Mouse (Mus musculus) heart, postnatal 0 days (tissue): ENCODE data around the gene Ss18l2. TPM values are rescaled to one million over a fixed set of nuclear protein-coding genes. Genes with fewer than 3 reads are reported as not detected.

Experiments used
- ATAC-seq: fragments of 200-750 bp; cut with Nextera tagmentation; 2 replicates; pipeline ENCODE4 v1.8.0; 2017; ENCODE audit warnings: low read depth, moderate number of reproducible peaks, moderate library complexity; ENCODE audit not compliant: insufficient read depth
- DNase-seq: peaks from one replicate; pipeline ENCODE4 v3.0.0-alpha.2; 2016; ENCODE audit warnings: low spot score
- H3K27ac ChIP-seq: fragments of 300-500 bp; sonication (generic); 2 replicates; pipeline ENCODE4 v1.5.1; 2014; ENCODE audit warnings: low read depth, mild to moderate bottlenecking
- H3K27me3 ChIP-seq: fragments of 300-500 bp; sonication (generic); 2 replicates; pipeline ENCODE4 v1.6.1; 2014; ENCODE audit warnings: low read length, mixed read lengths; ENCODE audit not compliant: control insufficient read depth, insufficient read depth
- H3K36me3 ChIP-seq: fragments of 300-500 bp; sonication (generic); replicated peaks from 2 replicates; pipeline ENCODE4 v1.6.1; 2014; ENCODE audit warnings: low read length, mixed read lengths; ENCODE audit not compliant: control insufficient read depth, insufficient read depth
- H3K4me1 ChIP-seq: fragments of 300-500 bp; sonication (generic); 2 replicates; pipeline ENCODE4 v1.6.1; 2014; ENCODE audit warnings: antibody characterized with exemption; ENCODE audit not compliant: control insufficient read depth, insufficient read depth
- H3K4me2 ChIP-seq: fragments of 300-500 bp; sonication (generic); 2 replicates; pipeline ENCODE4 v1.6.1; 2014; ENCODE audit warnings: low read depth, mild to moderate bottlenecking, low read length, moderate library complexity
- H3K4me3 ChIP-seq: fragments of 300-500 bp; sonication (generic); 2 replicates; pipeline ENCODE4 v1.5.1; 2014; ENCODE audit warnings: low read depth, low read length
- H3K9ac ChIP-seq: fragments of 300-500 bp; sonication (generic); replicated peaks from 2 replicates; pipeline ENCODE4 v1.6.1; 2014; ENCODE audit warnings: low read depth, low read length, mixed read lengths
- H3K9me3 ChIP-seq: fragments of 300-500 bp; sonication (generic); replicated peaks from 2 replicates; pipeline ENCODE4 v1.6.1; 2016; ENCODE audit warnings: low read length; ENCODE audit not compliant: control insufficient read depth
- CTCF ChIP-seq: IDR thresholded peaks from 2 replicates; pipeline ENCODE4 v1.5.1; 2016; ENCODE audit warnings: antibody characterized with exemption, control low read depth, low read depth
- EP300 ChIP-seq: IDR thresholded peaks from 2 replicates; pipeline ENCODE4 v1.6.1; 2016; ENCODE audit warnings: antibody characterized with exemption, low read depth
- WGBS: fragments of 180-500 bp; shearing (Covaris S2); extraction: QIAGEN DNeasy Blood & Tissue Kit; methylation state at CpG from one replicate; pipeline ENCODE4 v1.1.7; 2014; 5-methylcytosine and 5-hydroxymethylcytosine counted together
- polyA plus RNA-seq: library from polyadenylated mRNA; unstranded; fragments of >200 nt; fragmentation: Nextera tagmentation; extraction: Ambion mirVana; gene quantifications from 2 replicates; pipeline ENCODE4 v1.2.1, GENCODE M21; 2015
- total RNA-seq: library from RNA; depleted of rRNA; stranded (reverse); fragments of >200 nt; gene quantifications from 2 replicates; pipeline ENCODE4 v1.2.3, GENCODE M21; 2014; ENCODE audit warnings: low replicate concordance

The Ss18l2 gene
- total and polyA plus RNA-seq, 2 experiments from 2014 or later, result 136 to 379 TPM

DNA sequence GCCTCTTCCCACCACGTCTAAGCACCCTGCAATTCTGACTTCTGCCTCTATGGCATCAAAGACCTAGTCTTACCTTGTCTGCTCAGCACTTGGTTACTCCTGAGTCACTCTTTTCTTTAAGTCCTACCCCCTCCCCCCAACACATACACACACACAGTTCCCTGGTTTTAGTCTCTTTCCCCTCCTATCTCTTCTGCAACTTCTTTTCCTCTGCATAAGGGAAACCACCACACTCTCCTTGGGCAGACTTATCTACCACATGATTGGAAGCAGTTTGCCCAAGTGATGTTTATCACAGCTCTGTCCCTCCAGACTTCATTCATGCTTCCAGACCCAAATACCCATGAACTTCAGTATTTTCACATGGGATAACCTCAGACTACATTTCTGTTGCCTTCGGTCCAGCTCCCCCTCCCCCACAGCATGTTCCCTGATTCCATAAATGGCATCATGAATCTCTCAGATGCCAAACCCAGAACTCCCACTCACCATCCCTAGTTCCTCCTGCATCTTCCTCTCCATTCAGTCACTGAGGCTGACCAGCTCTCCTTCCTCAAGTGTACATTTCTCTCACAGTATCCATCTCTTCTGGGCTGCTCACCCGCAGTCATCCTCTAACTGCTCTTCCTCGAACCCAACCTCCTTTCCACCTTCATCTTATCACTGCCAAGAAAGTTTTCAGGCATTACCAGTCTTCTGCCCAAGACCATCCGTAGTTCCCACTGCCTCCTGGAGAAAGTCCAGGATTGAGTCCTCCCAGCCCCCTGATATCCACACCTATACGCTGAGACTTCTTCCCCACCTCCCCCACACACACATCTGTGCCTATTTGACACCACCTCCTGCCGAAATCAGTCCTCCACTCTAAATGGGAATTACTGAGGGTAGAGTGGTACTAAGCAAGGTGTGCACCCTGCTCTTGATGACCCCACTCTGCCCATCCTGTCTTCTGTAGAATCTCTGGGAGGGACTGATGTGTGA, 1.3 kb upstream of the Ss18l2 start:
- WGBS, result 56% methylated on average over 7 of the region's 7 CpGs
- Histone ChIP-seq H3K9me3 (no peaks in the 10 kb centered on the region), H3K27ac (no peak overlapping the region), H3K4me3 (no peak overlapping the region), H3K27me3 (no peaks in the 10 kb centered on the region), H3K4me2 (no peak overlapping the region), H3K36me3 (peaks cover 12% of the 10 kb centered on the region), H3K9ac (no peak overlapping the region), H3K4me1 (peaks cover 15% of the 10 kb centered on the region)
- no peak for DNase-seq
- TF ChIP-seq CTCF, result no peak
- TF ChIP-seq EP300, result no peak
- no peak for ATAC-seq

GRCm38 (mm10) chr9:121710584-121710975, 451 bp downstream of the Ss18l2 start:
- H3K9me3 ChIP-seq, result no peaks in the 10 kb centered on the region
- H3K4me1 ChIP-seq, result peaks cover 12% of the 10 kb centered on the region
- H3K36me3 ChIP-seq, result peaks cover 12% of the 10 kb centered on the region
- peak overlapping the region; percentile 75 for H3K4me2 ChIP-seq
- H3K4me3 ChIP-seq, result peak overlapping the region; percentile 71
- TF ChIP-seq CTCF, result no peak
- TF ChIP-seq EP300, result no peak
- ATAC-seq, result peak; percentile 44
- WGBS, result 0% methylated on average over 18 of the region's 18 CpGs
- DNase-seq, result peak; percentile 51
- H3K27me3 ChIP-seq, result no peaks in the 10 kb centered on the region
- peak overlapping the region; percentile 98 for H3K27ac ChIP-seq
- H3K9ac ChIP-seq, result peak overlapping the region; percentile 85

DNA sequence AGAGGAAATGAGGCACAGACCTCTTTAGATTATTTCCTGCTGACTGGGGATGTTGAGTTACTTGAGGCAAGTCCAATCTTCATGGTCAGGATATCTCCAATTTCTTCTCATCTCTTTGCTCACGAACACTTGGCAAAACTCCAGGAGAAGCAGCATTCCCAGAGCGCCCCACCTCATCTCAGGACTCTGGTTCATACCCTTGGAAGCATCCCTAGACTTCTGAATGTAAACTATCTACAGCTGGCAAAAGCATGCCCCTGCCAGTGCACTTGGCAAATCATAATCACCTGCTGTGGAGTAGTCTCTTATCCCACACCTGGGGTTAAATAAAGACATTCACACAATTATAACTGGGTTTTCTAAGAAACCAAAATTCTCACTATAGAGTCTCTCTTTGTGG, 6.9 kb downstream of the Ss18l2 start:
- Histone ChIP-seq H3K4me3 (no peak overlapping the region), H3K4me1 (peaks cover 9% of the 10 kb centered on the region), H3K36me3 (peaks cover 12% of the 10 kb centered on the region), H3K9me3 (no peaks in the 10 kb centered on the region; the same call in 1 of the 2 replicates), H3K9ac (no peak overlapping the region), H3K4me2 (no peak overlapping the region), H3K27ac (no peak overlapping the region), H3K27me3 (no peaks in the 10 kb centered on the region)
- DNase-seq (no peak), ATAC-seq (no peak)
- TF ChIP-seq EP300, result no peak
- TF ChIP-seq CTCF, result no peak
- 75% methylated on average over 2 of the region's 2 CpGs for WGBS

DNA sequence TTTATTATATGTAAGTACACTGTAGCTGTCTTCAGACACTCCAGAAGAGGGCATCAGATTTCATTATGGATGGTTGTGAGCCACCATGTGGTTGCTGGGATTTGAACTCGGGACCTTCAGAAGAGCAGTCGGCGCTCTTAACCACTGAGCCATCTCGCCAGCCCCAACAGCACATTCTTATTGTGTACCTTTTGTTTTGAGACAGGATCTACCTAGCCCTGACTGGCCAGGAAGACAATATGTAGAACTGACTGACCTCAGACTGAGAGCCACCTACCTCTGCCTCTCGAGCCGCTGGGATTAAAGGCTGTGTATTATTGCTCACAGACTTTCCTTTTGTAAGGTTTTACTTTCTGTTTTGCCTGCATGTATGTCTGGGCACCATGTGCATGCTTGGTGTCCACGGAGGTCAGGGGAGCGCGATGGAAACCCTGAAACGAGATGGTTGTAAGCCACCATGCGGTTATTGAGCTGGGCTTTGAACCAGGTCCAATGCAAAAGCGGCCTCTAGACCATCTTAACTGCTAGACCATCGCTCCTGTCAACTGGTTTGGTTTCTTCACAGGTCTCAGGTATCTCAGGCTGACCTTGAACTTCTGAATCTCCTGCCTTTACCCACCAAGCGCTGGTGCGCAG, 8.1 kb downstream of the Ss18l2 start:
- ATAC-seq (no peak), DNase-seq (peak; percentile 7)
- Histone ChIP-seq H3K9me3 (no peaks in the 10 kb centered on the region; the same call in 1 of the 2 replicates), H3K27me3 (no peaks in the 10 kb centered on the region), H3K27ac (peak overlapping the region; percentile 99), H3K4me1 (peaks cover 9% of the 10 kb centered on the region), H3K4me2 (peak overlapping the region; percentile 46), H3K4me3 (peak overlapping the region; percentile 99), H3K36me3 (peaks cover 6% of the 10 kb centered on the region), H3K9ac (peak overlapping the region; percentile 49)
- 68% methylated on average over 15 of the region's 15 CpGs for WGBS
- no peak for TF ChIP-seq EP300

- H3K36me3 ChIP-seq, result no peaks in the 10 kb centered on the region
- peak within 1 kb of the TSS; percentile 99 for H3K4me3 ChIP-seq
- H3K4me1 ChIP-seq, result peaks cover 9% of the 10 kb centered on the region
- H3K9ac ChIP-seq, result peak within 1 kb of the TSS; percentile 99
- peak within 1 kb of the TSS; percentile 99 for H3K27ac ChIP-seq
- ATAC-seq (peak; percentile 99), DNase-seq (peak; percentile 99)
- no peaks in the 10 kb centered on the region for H3K27me3 ChIP-seq
- H3K9me3 ChIP-seq, result no peaks in the 10 kb centered on the region; the same call in 1 of the 2 replicates
- WGBS, result under 1% methylated on average over 58 of the region's 61 CpGs
- peak within 1 kb of the TSS; percentile 88 for H3K4me2 ChIP-seq
- TF ChIP-seq CTCF (peak; percentile 8; the same call in 1 of the 2 replicates), EP300 (peak; percentile 78)
Observed at GRCm38 (mm10) chr9:121718792-121719318, 8.7 kb downstream of the Ss18l2 start, which contains the start of gene Nktr. Gene Nktr, plus strand, starts transcription at chr9:121719169.
